Mouse (Mus musculus): Measurements from ENCODE around the gene Tapbp. TPM values are rescaled to one million over a fixed set of nuclear protein-coding genes. Genes with fewer than 3 reads are reported as not detected.
"Not testable (repeated sequence)": the region's sequence is repeated elsewhere in the genome, so short reads cannot be mapped to it uniquely, and the experiment has no call there.

Gene Tapbp
- polyA plus RNA-seq, 1 experiment from 2014 or later = 44.3 TPM

DNA sequence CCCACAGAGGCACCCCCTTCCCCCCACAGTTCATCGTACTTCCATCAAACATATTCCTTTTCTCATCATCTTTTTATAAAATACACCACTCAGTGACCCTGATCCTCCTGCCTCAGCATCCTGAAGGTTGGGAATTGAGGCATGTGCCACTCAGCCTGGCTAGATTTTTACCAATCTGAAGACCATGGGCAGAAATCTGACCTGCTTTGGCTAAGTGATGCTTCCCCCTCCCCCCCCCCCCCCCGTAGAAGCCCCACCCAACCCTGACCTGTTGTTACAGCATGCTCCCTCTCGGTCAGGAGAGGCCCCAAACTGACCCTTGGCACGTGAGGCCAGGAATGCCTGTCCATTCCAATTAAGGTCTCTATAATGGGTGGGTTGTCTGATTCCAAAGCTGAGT, 10.9 kb upstream of the Tapbp start, which contains the start of gene Platr17:
Gene Platr17 (plus strand): TSS at position 301 of the 400 bp plus-strand sequence.
- not testable (repeated sequence) for H3K4me3 ChIP-seq; H3K36me3 ChIP-seq; H3K27ac ChIP-seq; H3K4me2 ChIP-seq; H3K9me3 ChIP-seq (replicated peaks); H3K27me3 ChIP-seq; H3K9ac ChIP-seq; ATAC-seq (replicated peaks; ENCODE audit: insufficient number of reproducible peaks, insufficient read depth, low FRiP score, low read depth)
- WGBS = 37% methylated on average over 2 of the region's 4 CpGs
- peaks cover 14% of the 10 kb centered on the region for H3K4me1 ChIP-seq (replicated peaks)

DNA sequence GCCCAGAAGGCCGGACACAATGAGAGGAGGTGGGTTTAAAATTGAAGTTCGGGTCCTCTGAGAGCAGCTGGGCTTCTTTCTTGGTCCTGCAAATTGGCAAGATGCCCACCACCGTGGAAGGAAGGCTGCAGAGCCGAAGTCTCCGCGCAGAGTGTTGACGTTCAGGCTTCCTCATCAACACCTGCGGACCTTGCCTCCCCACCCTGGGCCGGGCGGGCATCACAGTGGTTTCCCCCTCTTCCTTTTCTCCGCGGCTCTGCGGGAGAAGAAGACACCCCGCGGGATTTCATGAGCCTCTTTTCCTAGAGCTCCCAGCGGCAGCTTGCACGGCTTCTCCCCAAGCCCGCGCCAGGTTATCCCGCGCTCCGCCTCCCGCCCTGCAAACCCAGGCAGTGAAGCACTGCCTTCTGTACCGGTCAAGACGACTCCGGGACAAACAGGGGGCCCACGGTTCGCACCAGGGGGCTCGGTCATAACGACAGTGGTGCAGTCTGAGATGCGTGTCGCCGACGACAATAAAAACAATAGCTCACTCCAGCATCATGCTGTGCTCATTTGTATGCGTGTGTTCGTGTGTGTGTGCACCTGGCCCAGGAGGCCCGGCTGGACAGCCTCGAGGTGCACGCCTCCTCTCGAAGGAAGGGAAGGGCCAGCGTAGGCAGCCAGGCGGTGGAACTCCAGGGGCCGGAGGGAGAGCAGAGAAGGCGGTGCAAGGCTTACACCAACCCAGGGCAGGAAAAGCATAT, 7.2 kb upstream of the Tapbp start:
- Histone ChIP-seq H3K9me3 (replicated peaks) (no peaks in the 10 kb centered on the region), H3K27me3 (no peaks in the 10 kb centered on the region), H3K27ac (peak overlapping the region; percentile 85), H3K4me1 (replicated peaks) (peaks cover 19% of the 10 kb centered on the region), H3K9ac (peak overlapping the region; percentile 66), H3K4me2 (peak overlapping the region; percentile 99), H3K4me3 (peak overlapping the region; percentile 88), H3K36me3 (peaks cover 23% of the 10 kb centered on the region)
- ATAC-seq (replicated peaks; ENCODE audit: insufficient number of reproducible peaks, insufficient read depth, low FRiP score, low read depth) = peak; percentile 2; the same call in 1 of the 2 replicates
- under 1% methylated on average over 44 of the region's 44 CpGs for WGBS

DNA sequence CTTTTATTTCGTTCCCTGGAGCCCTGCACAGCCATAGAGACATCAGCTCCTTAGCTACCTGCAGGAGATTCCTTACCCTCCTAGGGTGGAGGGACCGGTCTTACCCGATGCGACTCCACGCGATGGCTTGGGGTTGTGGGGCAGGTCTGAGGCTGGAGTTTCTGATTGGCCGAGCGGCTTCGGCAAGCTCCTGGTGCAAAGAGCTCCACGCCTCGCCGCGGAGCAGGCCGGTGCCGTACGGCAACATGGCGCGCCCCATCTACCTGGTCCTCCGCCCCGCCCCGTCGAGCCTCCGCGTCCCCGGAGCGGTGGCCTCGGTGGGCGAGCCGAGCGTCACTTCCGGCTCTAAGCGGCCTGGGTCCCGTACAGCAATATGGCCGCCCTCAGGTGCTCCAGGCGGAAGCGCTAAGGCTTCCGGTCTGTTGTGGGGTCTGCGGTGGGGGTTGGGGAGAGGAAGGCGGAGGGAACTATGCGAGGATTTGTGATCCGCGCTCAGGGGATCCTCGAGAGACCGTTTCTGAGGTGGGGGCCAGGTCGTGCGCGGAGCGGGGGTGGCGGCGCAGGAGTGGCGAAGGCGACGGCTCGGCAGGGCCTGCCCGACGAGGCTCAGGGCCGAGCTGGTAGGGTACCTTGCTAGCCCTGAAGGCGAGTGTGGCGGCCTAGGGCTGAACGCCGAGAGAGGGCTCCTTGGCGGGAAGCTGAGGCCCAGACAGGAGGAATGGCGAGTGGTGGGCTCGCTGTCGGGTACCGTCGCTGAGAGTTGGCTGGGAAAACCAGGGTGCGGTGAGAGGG, 6.4 kb upstream of the Tapbp start, which contains the start of gene Daxx:
Gene Daxx (plus strand): TSS at position 338 of the 792 bp plus-strand sequence.
- Histone ChIP-seq H3K36me3 (peaks cover 31% of the 10 kb centered on the region), H3K9ac (peak within 1 kb of the TSS; percentile 91), H3K27ac (peak within 1 kb of the TSS; percentile 93), H3K9me3 (replicated peaks) (no peaks in the 10 kb centered on the region), H3K4me1 (replicated peaks) (peaks cover 23% of the 10 kb centered on the region), H3K27me3 (no peaks in the 10 kb centered on the region), H3K4me3 (peak within 1 kb of the TSS; percentile 88), H3K4me2 (peak within 1 kb of the TSS; percentile 99)
- peak; percentile 97 for ATAC-seq (replicated peaks; ENCODE audit: insufficient number of reproducible peaks, insufficient read depth, low FRiP score, low read depth)
- WGBS = under 1% methylated on average over 68 of the region's 68 CpGs

DNA sequence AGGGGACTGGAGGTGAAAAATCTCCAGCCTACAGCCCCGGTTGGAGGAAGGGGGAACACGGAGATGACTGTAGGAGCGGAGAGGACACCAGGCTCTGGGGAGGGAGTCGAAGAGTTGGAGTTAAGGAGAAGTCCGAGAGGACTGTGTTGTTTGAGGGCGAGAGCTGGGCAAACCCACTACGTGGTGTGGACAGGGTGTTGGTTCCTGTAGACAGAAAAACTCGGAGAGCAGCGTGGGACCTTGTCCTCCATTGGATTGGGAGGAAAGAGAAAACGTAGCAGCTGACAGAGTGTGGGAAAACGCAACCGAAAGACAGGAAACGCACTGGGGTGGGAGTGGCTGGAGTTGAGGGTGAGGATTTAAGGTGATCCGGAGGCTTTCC, 5.8 kb upstream of the Tapbp start:
- no peak for ATAC-seq (replicated peaks; ENCODE audit: insufficient number of reproducible peaks, insufficient read depth, low FRiP score, low read depth)
- Histone ChIP-seq H3K4me2 (peak overlapping the region; percentile 99), H3K36me3 (peaks cover 36% of the 10 kb centered on the region), H3K4me3 (peak overlapping the region; percentile 88), H3K9ac (peak overlapping the region; percentile 91), H3K9me3 (replicated peaks) (no peaks in the 10 kb centered on the region), H3K27ac (peak overlapping the region; percentile 93), H3K4me1 (replicated peaks) (peaks cover 25% of the 10 kb centered on the region), H3K27me3 (no peaks in the 10 kb centered on the region)
- WGBS = under 1% methylated on average over 14 of the region's 14 CpGs

DNA sequence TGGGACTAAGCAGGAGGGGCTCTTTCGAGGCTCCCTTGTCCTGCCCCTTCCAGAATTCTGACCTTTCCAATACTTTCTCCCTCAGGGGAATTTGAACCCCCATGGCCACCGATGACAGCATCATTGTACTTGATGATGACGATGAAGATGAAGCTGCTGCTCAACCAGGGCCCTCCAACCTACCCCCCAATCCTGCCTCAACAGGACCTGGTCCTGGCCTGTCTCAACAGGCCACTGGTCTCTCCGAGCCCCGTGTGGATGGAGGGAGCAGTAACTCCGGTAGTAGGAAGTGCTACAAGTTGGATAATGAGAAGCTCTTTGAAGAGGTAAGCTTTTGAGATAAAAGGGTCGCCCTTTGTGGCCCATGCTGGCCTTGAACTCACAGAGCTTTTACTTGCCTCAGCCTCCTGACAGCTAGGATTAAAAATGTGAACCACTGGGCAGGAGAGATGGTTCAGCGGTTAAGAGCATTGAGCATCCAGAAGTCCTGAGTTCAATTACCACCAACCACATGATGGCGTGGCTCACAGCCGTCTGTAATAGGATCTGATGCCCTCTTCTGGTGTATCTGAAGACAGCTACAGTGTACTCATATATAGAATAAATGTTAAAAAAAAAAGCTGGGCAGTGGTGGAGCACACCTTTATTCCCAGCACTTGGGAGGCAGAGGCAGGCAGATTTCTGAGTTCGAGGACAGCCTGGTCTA, 5.2 kb upstream of the Tapbp start:
- Histone ChIP-seq H3K4me2 (peak overlapping the region; percentile 99), H3K36me3 (peaks cover 39% of the 10 kb centered on the region), H3K9ac (peak overlapping the region; percentile 91), H3K9me3 (replicated peaks) (no peaks in the 10 kb centered on the region), H3K27me3 (no peaks in the 10 kb centered on the region), H3K27ac (peak overlapping the region; percentile 93), H3K4me1 (replicated peaks) (peaks cover 31% of the 10 kb centered on the region), H3K4me3 (peak overlapping the region; percentile 88)
- 37% methylated on average over 11 of the region's 11 CpGs for WGBS
- no peak for ATAC-seq (replicated peaks; ENCODE audit: insufficient number of reproducible peaks, insufficient read depth, low FRiP score, low read depth)

DNA sequence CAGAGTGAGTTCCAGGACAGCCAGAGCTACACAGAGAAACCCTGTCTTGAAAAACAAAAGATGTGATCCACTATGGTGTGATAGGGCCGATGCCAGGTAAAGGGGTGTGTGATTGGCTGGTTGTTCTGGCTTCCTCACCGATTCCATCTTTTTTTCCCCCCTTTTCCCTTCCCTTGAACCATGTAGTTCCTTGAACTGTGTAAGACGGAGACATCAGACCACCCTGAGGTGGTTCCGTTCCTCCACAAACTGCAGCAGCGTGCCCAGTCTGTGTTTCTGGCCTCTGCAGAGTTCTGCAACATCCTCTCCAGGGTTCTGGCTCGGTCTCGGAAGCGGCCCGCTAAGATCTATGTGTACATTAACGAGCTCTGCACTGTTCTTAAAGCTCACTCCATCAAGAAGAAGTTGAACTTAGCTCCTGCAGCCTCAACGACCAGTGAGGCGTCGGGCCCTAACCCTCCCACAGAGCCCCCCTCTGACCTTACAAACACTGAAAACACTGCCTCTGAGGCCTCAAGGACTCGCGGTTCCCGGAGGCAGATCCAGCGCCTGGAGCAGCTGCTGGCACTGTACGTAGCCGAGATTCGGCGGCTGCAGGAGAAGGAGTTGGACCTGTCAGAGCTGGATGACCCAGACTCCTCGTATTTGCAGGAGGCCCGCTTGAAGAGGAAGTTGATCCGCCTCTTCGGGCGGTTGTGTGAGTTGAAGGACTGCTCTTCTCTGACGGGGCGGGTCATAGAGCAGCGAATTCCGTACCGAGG, 4.5 kb upstream of the Tapbp start:
- ATAC-seq (replicated peaks; ENCODE audit: insufficient number of reproducible peaks, insufficient read depth, low FRiP score, low read depth) = no peak
- Histone ChIP-seq H3K36me3 (peaks cover 39% of the 10 kb centered on the region), H3K9ac (no peak overlapping the region), H3K4me3 (no peak overlapping the region), H3K27ac (no peak overlapping the region), H3K27me3 (no peaks in the 10 kb centered on the region), H3K9me3 (replicated peaks) (no peaks in the 10 kb centered on the region), H3K4me1 (replicated peaks) (peaks cover 32% of the 10 kb centered on the region), H3K4me2 (no peak overlapping the region)
- WGBS = 89% methylated on average over 31 of the region's 31 CpGs

DNA sequence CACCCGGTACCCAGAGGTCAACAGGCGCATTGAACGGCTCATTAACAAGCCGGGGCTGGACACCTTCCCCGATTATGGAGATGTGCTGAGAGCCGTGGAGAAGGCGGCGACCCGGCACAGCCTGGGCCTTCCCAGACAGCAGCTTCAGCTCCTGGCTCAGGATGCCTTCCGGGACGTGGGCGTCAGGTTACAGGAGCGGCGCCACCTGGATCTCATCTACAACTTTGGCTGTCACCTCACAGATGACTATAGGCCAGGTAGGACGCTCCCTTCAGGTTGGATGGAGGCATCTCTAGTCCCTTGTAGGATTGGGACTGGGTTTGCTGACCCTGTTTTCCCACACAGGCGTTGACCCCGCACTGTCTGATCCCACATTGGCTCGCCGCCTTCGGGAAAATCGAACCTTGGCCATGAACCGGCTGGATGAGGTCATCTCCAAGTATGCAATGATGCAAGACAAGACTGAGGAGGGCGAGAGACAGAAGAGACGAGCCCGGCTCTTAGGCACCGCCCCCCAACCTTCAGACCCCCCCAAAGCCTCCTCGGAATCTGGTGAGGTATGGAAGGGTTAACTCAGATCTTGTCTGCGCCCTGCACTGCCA, 3.8 kb upstream of the Tapbp start:
- no peak overlapping the region for H3K9ac ChIP-seq
- no peak overlapping the region for H3K27ac ChIP-seq
- no peaks in the 10 kb centered on the region for H3K27me3 ChIP-seq
- no peak for ATAC-seq (replicated peaks; ENCODE audit: insufficient number of reproducible peaks, insufficient read depth, low FRiP score, low read depth)
- peaks cover 39% of the 10 kb centered on the region for H3K36me3 ChIP-seq
- H3K4me2 ChIP-seq = no peak overlapping the region
- WGBS = 88% methylated on average over 28 of the region's 28 CpGs
- H3K9me3 ChIP-seq (replicated peaks) = no peaks in the 10 kb centered on the region
- no peak overlapping the region for H3K4me3 ChIP-seq
- peaks cover 36% of the 10 kb centered on the region for H3K4me1 ChIP-seq (replicated peaks)

DNA sequence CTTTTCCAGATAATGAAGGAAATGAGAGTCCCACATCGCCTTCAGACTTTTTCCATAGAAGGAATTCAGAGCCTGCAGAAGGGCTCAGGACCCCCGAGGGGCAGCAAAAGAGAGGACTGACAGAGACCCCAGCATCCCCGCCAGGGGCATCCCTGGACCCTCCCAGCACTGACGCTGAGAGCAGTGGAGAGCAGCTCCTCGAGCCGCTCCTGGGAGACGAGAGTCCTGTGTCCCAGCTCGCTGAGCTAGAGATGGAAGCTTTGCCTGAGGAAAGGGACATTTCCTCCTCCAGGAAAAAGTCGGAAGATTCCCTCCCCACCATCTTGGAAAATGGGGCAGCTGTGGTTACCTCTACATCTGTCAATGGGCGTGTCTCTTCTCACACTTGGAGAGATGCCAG, 2.4 kb upstream of the Tapbp start:
- no peak overlapping the region for H3K4me3 ChIP-seq
- H3K4me1 ChIP-seq (replicated peaks) = peaks cover 36% of the 10 kb centered on the region
- no peaks in the 10 kb centered on the region for H3K9me3 ChIP-seq (replicated peaks)
- ATAC-seq (replicated peaks; ENCODE audit: insufficient number of reproducible peaks, insufficient read depth, low FRiP score, low read depth) = no peak
- peaks cover 39% of the 10 kb centered on the region for H3K36me3 ChIP-seq
- H3K9ac ChIP-seq = no peak overlapping the region
- H3K27me3 ChIP-seq = no peaks in the 10 kb centered on the region
- H3K4me2 ChIP-seq = no peak overlapping the region
- H3K27ac ChIP-seq = no peak overlapping the region
- WGBS = 87% methylated on average over 10 of the region's 10 CpGs

DNA sequence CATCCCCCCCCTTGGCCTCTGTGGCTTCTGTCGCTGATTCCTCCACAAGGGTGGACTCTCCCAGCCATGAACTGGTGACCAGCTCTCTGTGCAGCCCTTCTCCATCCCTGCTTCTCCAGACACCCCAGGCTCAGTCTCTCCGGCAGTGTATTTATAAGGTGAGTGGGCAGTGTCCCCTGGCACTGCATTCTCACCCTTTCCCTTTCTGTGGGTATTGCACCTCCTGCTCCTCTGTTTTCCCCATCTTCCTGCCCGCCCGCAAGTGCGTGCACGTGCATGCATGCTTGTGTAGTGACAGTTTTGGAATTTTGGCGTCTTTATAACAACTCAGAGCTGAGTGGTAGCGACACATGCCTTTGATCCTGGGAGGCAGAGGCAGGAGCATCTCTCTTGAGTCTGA, 1.8 kb upstream of the Tapbp start:
- no peak overlapping the region for H3K27ac ChIP-seq
- H3K4me2 ChIP-seq = no peak overlapping the region
- no peaks in the 10 kb centered on the region for H3K27me3 ChIP-seq
- H3K4me1 ChIP-seq (replicated peaks) = peaks cover 39% of the 10 kb centered on the region
- WGBS = 95% methylated on average over 8 of the region's 8 CpGs
- peaks cover 39% of the 10 kb centered on the region for H3K36me3 ChIP-seq
- H3K9me3 ChIP-seq (replicated peaks) = no peaks in the 10 kb centered on the region
- no peak overlapping the region for H3K4me3 ChIP-seq
- no peak overlapping the region for H3K9ac ChIP-seq
- no peak for ATAC-seq (replicated peaks; ENCODE audit: insufficient number of reproducible peaks, insufficient read depth, low FRiP score, low read depth)

DNA sequence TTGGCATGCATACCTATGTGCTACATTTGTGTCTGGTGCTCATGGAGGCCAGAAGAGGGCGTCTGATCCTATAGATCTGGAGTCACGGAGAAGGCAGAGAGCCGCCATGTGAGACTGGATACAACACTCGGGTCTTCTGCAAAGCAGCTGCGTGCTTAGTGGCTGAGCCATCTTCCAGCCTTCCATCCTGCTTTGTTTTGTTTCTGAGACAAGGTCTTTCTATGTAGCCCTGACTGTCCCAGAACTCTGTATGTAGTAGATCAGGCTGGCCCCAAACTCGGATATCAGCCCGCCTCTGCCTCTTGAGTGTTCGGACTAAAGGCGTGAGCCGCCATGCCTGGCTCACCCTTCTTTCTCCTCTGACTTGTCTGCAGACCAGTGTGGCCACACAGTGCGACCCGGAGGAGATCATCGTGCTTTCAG, 719 bp upstream of the Tapbp start:
- Histone ChIP-seq H3K4me1 (replicated peaks) (peaks cover 42% of the 10 kb centered on the region), H3K4me3 (0 out of 2 replicates have a peak overlapping the region, but pooled peaks have one; percentile 66), H3K9ac (no peak overlapping the region), H3K36me3 (peaks cover 39% of the 10 kb centered on the region), H3K4me2 (peak overlapping the region; percentile 78; the same call in 1 of the 2 replicates), H3K27me3 (no peaks in the 10 kb centered on the region), H3K9me3 (replicated peaks) (no peaks in the 10 kb centered on the region), H3K27ac (peak overlapping the region; percentile 59; the same call in 1 of the 2 replicates)
- ATAC-seq (replicated peaks; ENCODE audit: insufficient number of reproducible peaks, insufficient read depth, low FRiP score, low read depth) = no peak
- 70% methylated on average over 13 of the region's 13 CpGs for WGBS
